Mouse (Mus musculus): Measurements from ENCODE around the gene Atp8a1. TPM values are rescaled to one million over a fixed set of nuclear protein-coding genes. Genes with fewer than 3 reads are reported as not detected.
A peak's percentile ranks its signal among the peaks of the same experiment; 100 is the strongest.

The Atp8a1 gene
- polyA plus RNA-seq, 3 experiments from 2014 or later: 5.0 to 12.7 (median 12.0) TPM

DNA sequence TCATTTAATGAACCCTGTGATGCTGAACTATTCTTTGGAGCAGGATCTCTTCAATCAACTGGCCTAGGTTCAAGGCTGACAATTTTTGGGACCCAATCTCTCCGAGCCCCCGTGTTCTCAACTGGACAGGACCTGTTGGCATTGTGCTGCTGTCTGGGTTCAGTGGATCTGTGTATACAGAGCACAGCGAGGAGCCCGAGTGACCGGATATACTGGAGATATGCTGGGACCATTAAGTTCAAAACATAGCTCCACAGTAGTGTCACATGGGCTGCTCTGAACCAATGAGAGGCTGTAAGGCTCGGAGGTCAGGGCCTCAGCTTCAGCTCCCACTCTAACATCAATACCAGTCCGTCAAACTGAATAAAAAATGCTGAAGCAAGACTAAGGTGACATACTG, 217.8 kb downstream of the Atp8a1 start:
- no peak for ATAC-seq

DNA sequence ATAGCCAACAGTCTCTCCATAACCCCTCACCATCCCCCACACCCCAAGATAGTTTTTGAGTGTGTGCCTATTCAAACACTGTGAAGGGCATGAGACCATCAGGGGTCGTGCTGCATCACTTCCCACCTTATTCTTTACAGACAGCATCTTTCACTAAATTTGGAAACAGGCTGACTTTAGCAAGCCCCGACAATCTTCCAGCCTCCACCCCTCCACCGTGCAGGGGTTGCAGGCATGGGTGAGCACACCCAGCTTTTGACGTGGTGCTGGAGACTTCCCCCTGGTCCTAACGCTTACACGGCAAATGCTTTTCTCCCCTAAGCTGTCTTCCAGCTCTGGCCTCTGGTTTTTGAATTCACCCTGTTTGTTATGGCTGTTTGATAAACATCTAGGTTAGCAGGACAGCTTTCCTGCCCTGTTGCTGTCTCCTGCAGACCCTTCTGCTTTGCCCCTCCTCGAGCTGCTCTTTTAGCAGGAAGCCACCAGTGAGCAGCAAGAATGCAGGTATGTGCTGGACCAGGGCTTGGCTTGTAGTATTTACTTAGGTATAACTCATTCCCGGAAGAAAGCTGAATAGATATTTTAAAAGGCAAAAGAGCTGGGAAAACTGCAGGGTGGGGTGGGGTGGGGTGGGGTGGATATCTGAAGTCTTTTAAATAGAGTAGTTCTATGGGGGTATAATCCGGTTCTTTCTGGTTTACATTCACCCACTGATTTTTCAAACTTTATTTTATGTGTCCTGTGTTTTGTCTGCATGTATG, 218.9 kb downstream of the Atp8a1 start:
- no peak for ATAC-seq

DNA sequence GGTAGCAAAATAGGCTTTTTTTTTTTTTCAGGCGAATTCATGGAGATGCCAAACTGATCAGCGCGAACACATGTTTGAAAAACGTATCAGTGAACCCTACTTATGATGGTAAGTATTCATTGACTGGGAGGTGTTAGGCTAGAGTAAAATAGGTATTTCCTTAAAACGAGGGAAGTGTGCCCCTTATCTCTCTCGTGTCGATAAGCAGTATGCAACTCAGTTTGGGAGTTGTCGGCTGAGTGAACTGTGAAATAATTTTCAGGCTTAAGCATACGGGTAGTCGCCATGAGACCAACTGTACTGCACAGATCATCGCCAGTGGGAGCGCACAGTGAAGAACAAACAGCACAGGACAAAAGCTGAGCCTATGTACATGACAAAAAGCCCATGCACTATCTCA, 226.0 kb downstream of the Atp8a1 start:
- no peak for ATAC-seq

DNA sequence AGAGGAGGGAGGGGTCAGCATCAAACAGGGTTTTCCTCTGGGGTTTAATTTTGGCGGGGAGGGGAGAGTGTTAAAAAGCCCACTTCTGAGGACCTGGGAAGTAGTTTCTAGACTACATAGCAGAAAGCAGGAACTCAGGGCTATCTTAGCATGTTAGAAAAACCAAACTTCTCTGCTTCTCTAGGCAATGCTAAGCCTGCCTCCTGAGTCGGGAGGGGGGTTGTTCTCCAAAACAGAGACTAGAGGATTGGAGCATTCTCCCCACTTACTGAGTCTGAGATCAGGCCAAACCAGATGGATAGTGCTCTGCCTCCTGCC, 237.8 kb downstream of the Atp8a1 start:
- ATAC-seq: no peak

DNA sequence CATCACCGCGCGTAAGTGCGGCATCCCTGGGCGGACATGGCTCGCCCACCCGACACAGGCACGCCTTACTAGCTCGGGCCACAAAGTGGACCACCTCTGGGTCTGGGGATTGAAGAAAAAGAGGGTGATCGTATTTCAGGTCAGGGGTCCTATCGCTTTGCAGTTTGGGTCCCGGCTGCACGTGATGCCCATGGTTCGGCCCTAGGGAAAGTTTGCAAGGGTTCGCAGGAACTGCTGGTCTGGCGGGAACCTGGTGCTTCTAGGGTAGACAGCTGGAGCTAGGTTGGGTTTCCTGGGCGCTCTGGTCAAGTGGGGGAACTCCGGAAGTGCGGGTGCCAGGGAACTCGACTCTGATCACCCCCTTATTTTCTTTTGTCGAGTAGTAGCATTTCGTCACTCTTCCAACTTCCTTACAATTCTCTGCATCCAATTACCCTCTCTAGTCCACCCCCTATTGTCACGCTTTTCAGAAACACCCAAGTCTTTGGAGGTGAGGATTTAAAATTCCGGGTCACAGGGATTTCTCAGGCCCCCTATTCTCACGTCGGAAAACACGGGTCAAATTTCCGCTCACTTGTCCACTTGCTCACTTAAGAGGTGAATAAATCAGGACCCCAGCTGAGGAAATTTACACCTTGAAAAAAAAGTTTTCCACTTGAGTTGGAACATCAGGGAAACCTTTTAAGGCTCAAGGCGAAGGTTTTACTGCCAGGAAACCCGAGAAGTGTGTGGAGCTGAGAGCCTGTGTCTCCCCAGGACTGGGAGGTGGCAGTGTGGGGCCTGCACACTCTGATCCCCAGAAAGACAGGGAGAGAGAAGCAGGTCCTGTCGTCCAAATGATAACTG, 238.3 kb downstream of the Atp8a1 start:
- ATAC-seq: no peak

DNA sequence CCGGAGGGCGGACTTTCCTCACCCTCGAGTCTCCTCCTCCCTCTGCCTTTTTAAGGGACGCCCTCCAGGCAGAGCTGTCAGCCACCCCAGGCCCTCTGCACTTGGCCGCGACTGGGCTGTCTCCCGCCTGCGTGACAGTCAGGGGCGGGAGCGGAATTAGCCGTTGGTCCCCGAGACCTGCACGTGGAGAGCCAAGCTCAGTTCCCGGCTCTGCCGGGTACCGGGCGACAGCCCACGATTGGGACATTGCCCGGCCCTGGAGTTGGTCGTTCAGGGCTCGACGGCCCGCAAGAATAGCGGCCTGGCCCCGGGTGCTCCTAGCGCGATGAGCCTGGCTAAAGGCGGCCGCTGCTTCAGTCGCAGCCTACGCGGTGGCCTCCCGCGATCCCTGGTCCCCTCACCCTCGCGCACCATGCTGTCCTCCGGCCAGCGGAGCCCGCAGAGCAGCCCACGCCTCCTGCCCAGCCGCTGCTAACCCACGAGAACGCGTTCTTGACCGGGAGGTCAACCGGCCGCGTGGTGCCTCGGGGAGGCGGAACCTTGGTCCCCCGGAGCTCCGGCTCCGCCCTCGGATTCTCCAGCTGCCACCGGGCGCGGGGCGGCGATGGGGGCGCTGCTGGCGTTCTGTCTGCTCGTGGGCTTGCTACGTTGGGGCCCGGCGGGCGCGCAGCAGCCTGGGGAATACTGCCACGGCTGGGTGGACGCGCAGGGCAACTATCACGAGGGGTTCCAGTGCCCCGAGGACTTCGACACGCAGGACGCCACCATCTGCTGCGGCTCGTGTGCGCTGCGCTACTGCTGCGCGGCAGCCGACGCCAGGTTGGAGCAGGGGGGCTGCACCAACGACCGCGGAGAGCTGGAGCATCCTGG, 239.2 kb downstream of the Atp8a1 start, which contains the start of gene Shisa3:
Shisa3 (plus strand) TSS at position 79 of the 870 bp plus-strand sequence.
- peak; percentile 17 for ATAC-seq

DNA sequence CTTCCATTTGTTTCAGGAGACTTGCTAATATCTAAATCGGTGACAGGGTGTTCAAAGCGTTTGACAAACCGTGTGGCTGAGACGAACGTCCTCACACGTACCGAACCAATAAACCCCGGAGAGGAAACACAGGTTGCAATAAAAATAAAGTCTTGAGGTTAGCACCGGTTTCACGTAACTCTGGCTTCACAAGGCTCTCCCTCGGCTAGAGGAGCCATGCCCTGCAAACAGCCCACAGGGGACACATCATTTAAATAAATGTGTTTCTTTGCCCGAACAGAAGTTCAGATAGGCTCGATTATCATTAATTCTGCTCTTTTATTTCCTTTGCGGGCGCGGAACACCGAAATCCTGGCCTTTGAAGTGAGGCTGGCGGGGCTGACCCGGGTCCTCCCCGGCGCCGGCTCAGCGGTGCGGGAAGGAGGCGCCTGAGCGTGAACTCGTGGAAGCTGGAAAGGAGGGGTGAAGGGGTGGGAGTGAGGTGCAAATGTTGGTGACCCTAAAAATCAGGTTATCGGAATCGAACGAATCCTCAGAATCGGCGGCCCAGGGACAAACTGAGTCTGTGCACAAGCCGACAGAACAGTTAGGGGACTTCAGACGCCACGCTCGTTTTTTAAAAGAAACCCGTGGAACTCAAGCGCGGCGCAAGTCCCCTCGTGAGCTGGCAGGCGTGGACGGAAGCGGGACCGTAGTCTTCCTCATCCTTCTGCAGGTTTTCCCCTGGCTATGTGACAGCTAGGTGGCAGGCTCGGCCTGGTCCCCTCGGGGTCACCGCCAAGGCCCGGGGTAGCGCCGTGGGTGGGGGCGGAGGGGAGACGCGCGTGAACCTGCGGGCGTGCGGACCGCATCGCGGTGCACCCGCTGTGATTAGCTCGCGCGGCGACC, 240.1 kb downstream of the Atp8a1 start:
- peak; percentile 25 for ATAC-seq

DNA sequence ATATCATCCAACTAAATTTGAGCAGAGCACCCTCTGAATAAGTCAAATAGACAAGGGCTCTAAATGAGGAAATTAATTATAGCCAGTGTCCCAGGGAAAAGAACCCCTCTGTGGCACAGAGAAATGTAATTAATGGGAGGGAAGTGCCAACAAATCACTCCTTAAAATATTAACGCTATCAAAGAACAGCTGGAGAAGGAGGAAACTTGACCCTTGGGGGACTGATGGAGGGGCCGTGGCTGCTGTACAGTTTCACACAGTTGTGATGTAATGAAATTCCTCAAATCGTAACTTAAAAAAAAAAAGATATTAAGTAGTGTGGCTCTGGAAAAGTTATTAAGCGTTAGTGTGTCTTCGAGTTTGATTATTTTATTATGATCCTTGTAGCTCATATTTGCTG, 241.3 kb downstream of the Atp8a1 start:
- ATAC-seq: no peak

DNA sequence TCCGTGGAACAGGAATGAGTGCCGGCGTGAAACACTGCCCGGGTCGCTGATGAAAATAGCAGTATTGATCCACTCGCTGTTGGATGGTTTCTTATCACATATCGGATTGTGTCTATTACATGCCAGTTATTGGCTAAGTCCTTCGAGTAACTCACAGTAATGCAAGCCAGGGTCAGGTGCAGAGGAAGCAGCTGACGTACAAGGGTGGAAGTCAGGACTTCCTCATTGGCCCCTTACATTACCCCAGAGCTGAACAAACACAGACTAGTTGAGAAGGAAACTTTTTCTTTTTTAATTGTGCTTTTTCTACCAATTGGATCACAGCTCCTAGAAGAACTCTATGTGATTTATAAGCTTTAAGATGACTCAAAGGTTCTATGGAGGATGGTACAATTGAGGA, 247.3 kb downstream of the Atp8a1 start:
- no peak for ATAC-seq

DNA sequence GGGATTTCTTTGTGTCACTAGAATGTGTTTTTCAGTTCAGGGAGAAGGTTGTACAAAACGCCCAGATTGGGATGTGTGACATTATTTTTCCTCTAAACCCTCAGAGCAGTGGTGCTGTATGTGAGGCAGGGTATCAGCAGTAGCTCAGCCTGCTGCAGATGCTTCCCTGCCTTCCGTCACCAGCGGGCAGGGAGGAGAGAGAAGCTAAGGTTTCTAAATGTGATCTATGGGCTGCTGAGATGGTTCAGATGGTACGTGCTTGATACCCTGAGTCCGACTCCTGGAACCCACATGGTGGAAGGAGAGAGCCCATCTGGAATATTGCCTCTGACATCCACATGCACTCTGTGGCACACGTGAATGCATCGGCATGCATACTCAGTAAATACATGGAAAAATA, 251.6 kb downstream of the Atp8a1 start:
- no peak for ATAC-seq

DNA sequence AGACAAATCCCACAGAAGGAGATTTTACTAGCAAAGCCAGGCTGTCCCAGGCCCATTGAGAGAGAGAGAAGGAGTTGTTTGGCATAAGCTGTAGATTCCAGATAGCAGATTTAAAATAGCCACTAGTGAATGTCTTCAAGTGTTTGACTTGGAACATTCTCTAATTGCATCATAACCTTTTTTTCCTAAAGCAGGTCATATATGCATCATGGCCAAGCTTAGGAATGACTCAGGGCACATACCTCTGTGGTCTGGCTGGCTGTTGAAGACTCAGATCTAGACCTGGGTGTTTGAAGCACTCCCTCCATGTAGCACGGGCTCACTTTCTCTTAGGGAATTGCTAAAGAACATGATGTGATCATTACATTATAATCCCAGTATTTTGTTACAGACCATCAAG, 252.2 kb downstream of the Atp8a1 start:
- ATAC-seq: no peak

DNA sequence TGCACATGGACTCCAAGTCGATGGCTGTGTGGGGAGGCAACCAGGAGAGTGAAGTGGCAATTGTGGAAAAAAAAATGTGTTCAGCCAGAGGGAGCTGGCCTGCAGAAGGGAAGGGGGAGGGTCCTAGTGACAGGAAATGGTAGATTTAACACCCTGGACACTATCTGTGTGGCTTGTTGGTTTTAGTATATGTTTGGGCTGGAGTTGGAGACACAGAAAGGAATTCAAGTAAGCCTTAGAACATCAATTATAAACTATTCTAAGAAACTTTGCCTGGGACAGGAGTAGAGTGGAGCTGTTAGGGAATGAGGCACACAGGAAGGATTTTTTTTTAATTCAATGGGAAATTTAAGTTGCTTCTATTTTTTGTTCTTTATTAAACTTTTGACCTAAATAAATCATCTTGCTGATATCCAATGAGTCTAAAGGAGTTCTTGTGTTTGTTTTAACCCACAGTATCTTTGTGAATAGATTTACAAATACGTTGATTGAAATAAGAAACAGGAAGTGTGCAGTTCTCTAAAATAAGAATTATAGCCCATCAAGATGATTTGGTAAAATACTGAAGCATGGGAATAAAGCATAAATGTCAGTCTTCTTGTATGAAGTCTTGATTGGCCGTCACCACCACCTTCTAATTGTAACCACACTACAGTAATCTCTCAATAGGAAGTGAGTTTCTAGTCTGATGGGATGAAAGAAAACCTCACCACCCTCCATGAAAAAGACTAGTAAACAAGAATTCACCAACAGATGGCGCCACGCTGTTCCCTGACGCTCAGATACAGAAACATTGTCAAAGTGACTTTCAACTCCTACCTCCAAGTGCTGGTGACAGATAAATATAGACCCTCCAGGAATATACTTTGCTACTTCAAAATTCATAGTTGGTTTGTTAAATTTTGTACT, 267.3 kb downstream of the Atp8a1 start:
- ATAC-seq: no peak

DNA sequence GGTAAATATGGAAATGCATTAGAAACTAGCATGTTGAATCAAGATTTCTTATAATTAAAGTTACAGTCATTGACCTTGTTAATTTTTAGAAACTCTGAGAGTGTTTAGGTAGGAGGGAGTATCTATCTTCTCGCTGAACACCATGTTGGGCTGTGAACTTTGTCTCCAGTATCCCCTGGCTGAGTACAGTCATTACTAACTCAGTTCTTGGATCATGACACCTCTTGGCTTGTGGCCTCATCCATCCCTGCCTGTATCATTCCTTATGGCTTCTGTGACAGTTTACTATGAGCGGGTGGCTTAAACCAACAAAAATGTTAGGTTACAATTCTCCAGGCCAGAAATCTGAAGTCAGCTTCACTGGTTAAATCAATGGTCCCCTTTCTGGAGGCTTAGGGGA, 271.5 kb downstream of the Atp8a1 start:
- ATAC-seq: no peak

DNA sequence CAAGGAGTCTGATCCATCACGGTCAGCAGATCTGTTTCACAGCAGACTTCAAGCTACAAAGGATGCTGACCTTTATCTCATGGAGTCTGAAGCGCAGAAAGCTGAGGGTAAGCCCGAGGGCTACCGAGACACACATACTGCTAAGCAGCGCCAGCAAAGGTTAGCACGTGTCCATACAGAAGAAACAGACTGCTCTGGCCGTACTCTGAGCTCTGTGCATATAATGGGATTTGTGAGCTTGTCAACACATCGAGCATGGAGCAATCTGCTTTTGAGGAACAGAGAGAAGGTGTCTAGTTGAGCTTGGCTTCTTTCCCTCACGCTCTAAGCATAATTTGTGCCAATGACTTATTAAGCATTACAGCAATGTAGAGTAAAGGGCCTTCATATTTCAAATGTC, 273.2 kb downstream of the Atp8a1 start:
- no peak for ATAC-seq

DNA sequence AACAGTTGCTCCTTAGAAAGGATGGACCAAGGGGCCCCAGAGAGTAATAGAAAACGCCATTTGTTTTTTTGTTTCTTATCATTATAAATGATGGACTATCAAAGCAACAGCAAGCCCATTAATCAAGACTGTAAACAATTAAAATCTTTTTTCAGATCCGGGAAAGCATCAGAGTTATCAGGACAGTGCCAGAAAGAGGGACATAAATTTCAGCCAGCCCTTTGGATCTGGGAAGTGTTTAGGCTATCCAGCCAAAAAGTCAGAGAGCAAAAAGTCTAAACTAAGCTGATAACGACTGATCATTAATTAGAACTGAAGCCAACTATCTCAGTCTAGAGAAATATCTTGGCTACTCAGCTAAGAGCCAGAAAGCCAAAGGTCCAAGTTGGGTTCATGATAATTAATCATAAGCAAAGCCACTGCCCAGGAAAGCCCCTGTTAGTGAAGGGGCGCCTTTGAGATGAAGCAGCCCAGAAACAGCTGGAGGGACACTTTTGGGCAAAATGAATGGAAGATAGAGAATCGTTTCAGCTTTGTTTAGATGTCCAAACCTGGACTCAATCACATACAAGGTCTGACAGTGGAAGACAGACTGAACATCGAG, 274.6 kb downstream of the Atp8a1 start:
- ATAC-seq: no peak

Other genes starting within 250 kb of the Atp8a1 start
- under 1 TPM in 2 of 3 experiments, not detected in 1; 0.34 to 0.59 TPM for gene Shisa3, start 239.6 kb downstream of the Atp8a1 start, polyA plus RNA-seq (2017; shearing (Covaris generic))
- not detected for gene Gm5108, start 94.2 kb upstream of the Atp8a1 start, polyA plus RNA-seq (2017; shearing (Covaris generic))
- gene Gm21905, start 99.0 kb upstream of the Atp8a1 start, polyA plus RNA-seq (2017; shearing (Covaris generic)): not detected
- not detected for gene Grxcr1, start 184.4 kb upstream of the Atp8a1 start, polyA plus RNA-seq (2017; shearing (Covaris generic))

All from inflammation-experienced regulatory T-cells, adult 6 months (primary cell).